Mouse (Mus musculus): ENCODE results near the gene Mtfmt. TPM values are rescaled to one million over a fixed set of nuclear protein-coding genes. Genes with fewer than 3 reads are reported as not detected.

Mtfmt gene
- polyA plus RNA-seq, 1 experiment from 2014 or later, result 25.3 TPM

- no peak overlapping the region for H3K4me3 ChIP-seq (replicated peaks)
- H3K27me3 ChIP-seq, result no peaks in the 10 kb centered on the region
- no peaks in the 10 kb centered on the region for H3K4me1 ChIP-seq
- H3K9ac ChIP-seq, result no peak overlapping the region
- H3K9me3 ChIP-seq (replicated peaks), result no peaks in the 10 kb centered on the region
- H3K27ac ChIP-seq, result no peak overlapping the region
- no peak overlapping the region for H3K4me2 ChIP-seq
- no peaks in the 10 kb centered on the region for H3K36me3 ChIP-seq
- no peak for ATAC-seq (replicated peaks; ENCODE audit: low FRiP score)
- WGBS, result 93% methylated on average over 2 of the region's 2 CpGs
Measured at GRCm38 (mm10) chr9:65405184-65405449, 30.5 kb upstream of the Mtfmt start.

GRCm38 (mm10) chr9:65407327-65407726, 28.3 kb upstream of the Mtfmt start:
- Histone ChIP-seq H3K27me3 (no peaks in the 10 kb centered on the region), H3K4me1 (no peaks in the 10 kb centered on the region), H3K27ac (no peak overlapping the region), H3K4me2 (no peak overlapping the region), H3K9ac (no peak overlapping the region), H3K36me3 (0 out of 2 replicates have a peak, but pooled peaks cover 8% of the 10 kb centered on the region), H3K4me3 (replicated peaks) (no peak overlapping the region), H3K9me3 (replicated peaks) (no peaks in the 10 kb centered on the region)
- 85% methylated on average over 5 of the region's 5 CpGs for WGBS
- ATAC-seq (replicated peaks; ENCODE audit: low FRiP score), result no peak

- H3K9ac ChIP-seq, result no peak overlapping the region
- no peak overlapping the region for H3K4me2 ChIP-seq
- no peaks in the 10 kb centered on the region for H3K9me3 ChIP-seq (replicated peaks)
- 71% methylated on average over 3 of the region's 3 CpGs for WGBS
- no peak for ATAC-seq (replicated peaks; ENCODE audit: low FRiP score)
- H3K27ac ChIP-seq, result no peak overlapping the region
- 0 out of 2 replicates have a peak, but pooled peaks cover 8% of the 10 kb centered on the region for H3K36me3 ChIP-seq
- no peak overlapping the region for H3K4me3 ChIP-seq (replicated peaks)
- no peaks in the 10 kb centered on the region for H3K4me1 ChIP-seq
- H3K27me3 ChIP-seq, result no peaks in the 10 kb centered on the region
Measured at GRCm38 (mm10) chr9:65407861-65408260, 27.7 kb upstream of the Mtfmt start.

- Histone ChIP-seq H3K4me1 (no peaks in the 10 kb centered on the region), H3K9ac (no peak overlapping the region), H3K9me3 (replicated peaks) (no peaks in the 10 kb centered on the region), H3K36me3 (0 out of 2 replicates have a peak, but pooled peaks cover 8% of the 10 kb centered on the region), H3K4me2 (no peak overlapping the region), H3K4me3 (replicated peaks) (no peak overlapping the region), H3K27me3 (no peaks in the 10 kb centered on the region), H3K27ac (no peak overlapping the region)
- 50% methylated on average over 5 of the region's 5 CpGs for WGBS
- ATAC-seq (replicated peaks; ENCODE audit: low FRiP score), result no peak
Measured at GRCm38 (mm10) chr9:65408871-65409295, 26.7 kb upstream of the Mtfmt start.

DNA sequence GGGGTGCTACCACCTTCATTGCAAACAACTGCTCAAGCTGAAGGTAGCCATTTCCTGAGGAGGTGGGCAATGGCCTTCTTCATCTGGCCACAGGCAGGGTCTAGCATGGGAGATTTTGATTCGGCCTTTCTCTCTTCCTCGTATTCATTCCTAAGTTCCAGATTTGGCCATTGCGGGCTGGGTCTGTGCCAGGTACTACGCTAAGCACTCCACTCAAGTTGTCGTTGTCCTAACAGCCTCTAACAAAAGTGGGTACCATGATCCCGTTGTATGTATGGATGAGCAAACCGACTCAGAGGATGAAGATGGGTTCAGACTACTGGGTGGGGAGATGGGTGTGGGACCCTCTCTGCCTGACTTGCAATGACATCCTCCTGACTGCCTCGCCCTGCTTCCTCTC, 25.2 kb upstream of the Mtfmt start:
- ATAC-seq (replicated peaks; ENCODE audit: low FRiP score), result no peak
- 92% methylated on average over 8 of the region's 8 CpGs for WGBS

GRCm38 (mm10) chr9:65411326-65411725, 24.3 kb upstream of the Mtfmt start:
- no peaks in the 10 kb centered on the region for H3K27me3 ChIP-seq
- H3K9me3 ChIP-seq (replicated peaks), result no peaks in the 10 kb centered on the region
- no peaks in the 10 kb centered on the region for H3K4me1 ChIP-seq
- no peak overlapping the region for H3K4me3 ChIP-seq (replicated peaks)
- 69% methylated on average over 3 of the region's 3 CpGs for WGBS
- H3K4me2 ChIP-seq, result no peak overlapping the region
- ATAC-seq (replicated peaks; ENCODE audit: low FRiP score), result no peak
- H3K27ac ChIP-seq, result no peak overlapping the region
- 0 out of 2 replicates have a peak, but pooled peaks cover 8% of the 10 kb centered on the region for H3K36me3 ChIP-seq
- H3K9ac ChIP-seq, result no peak overlapping the region

More for the DNA sequence above, 25.2 kb upstream of the Mtfmt start:
- Histone ChIP-seq H3K9me3 (replicated peaks) (no peaks in the 10 kb centered on the region), H3K27ac (no peak overlapping the region), H3K4me3 (replicated peaks) (no peak overlapping the region), H3K4me1 (no peaks in the 10 kb centered on the region), H3K9ac (no peak overlapping the region), H3K4me2 (no peak overlapping the region), H3K27me3 (no peaks in the 10 kb centered on the region), H3K36me3 (0 out of 2 replicates have a peak, but pooled peaks cover 8% of the 10 kb centered on the region)

- Histone ChIP-seq H3K9me3 (replicated peaks) (no peaks in the 10 kb centered on the region), H3K4me3 (replicated peaks) (no peak overlapping the region), H3K4me2 (no peak overlapping the region), H3K36me3 (no peaks in the 10 kb centered on the region), H3K27ac (no peak overlapping the region), H3K4me1 (no peaks in the 10 kb centered on the region), H3K9ac (no peak overlapping the region), H3K27me3 (no peaks in the 10 kb centered on the region)
- 26% methylated on average over 3 of the region's 3 CpGs for WGBS
- ATAC-seq (replicated peaks; ENCODE audit: low FRiP score), result no peak
Measured at GRCm38 (mm10) chr9:65417738-65418137, 17.8 kb upstream of the Mtfmt start.

GRCm38 (mm10) chr9:65419633-65420032, 15.9 kb upstream of the Mtfmt start:
- no peak overlapping the region for H3K4me3 ChIP-seq (replicated peaks)
- ATAC-seq (replicated peaks; ENCODE audit: low FRiP score), result no peak
- H3K4me2 ChIP-seq, result no peak overlapping the region
- no peaks in the 10 kb centered on the region for H3K4me1 ChIP-seq
- no peaks in the 10 kb centered on the region for H3K9me3 ChIP-seq (replicated peaks)
- no peak overlapping the region for H3K27ac ChIP-seq
- 69% methylated on average over 3 of the region's 3 CpGs for WGBS
- H3K27me3 ChIP-seq, result no peaks in the 10 kb centered on the region
- H3K9ac ChIP-seq, result no peak overlapping the region
- no peaks in the 10 kb centered on the region for H3K36me3 ChIP-seq

GRCm38 (mm10) chr9:65422760-65423501, 12.7 kb upstream of the Mtfmt start, which contains the start of gene Slc51b:
TSS of gene Slc51b (minus strand) at chr9:65422955.
- Histone ChIP-seq H3K9me3 (replicated peaks) (no peaks in the 10 kb centered on the region), H3K4me2 (no peak within 1 kb of the TSS)

GRCm38 (mm10) chr9:65424393-65424792, 11.2 kb upstream of the Mtfmt start:
- Histone ChIP-seq H3K36me3 (no peaks in the 10 kb centered on the region), H3K27me3 (no peaks in the 10 kb centered on the region), H3K4me1 (no peaks in the 10 kb centered on the region), H3K9me3 (replicated peaks) (no peaks in the 10 kb centered on the region), H3K4me3 (replicated peaks) (no peak overlapping the region), H3K27ac (no peak overlapping the region), H3K9ac (no peak overlapping the region), H3K4me2 (no peak overlapping the region)
- WGBS, result 30% methylated on average over 3 of the region's 3 CpGs
- no peak for ATAC-seq (replicated peaks; ENCODE audit: low FRiP score)

More at GRCm38 (mm10) chr9:65422760-65423501, 12.7 kb upstream of the Mtfmt start, which contains the start of gene Slc51b:
- ATAC-seq (replicated peaks; ENCODE audit: low FRiP score), result no peak
- peak within 1 kb of the TSS; percentile 59 for H3K27ac ChIP-seq
- no peaks in the 10 kb centered on the region for H3K36me3 ChIP-seq
- no peaks in the 10 kb centered on the region for H3K4me1 ChIP-seq
- no peak within 1 kb of the TSS for H3K4me3 ChIP-seq (replicated peaks)
- no peaks in the 10 kb centered on the region for H3K27me3 ChIP-seq
- 70% methylated on average over 11 of the region's 11 CpGs for WGBS
- no peak within 1 kb of the TSS for H3K9ac ChIP-seq

DNA sequence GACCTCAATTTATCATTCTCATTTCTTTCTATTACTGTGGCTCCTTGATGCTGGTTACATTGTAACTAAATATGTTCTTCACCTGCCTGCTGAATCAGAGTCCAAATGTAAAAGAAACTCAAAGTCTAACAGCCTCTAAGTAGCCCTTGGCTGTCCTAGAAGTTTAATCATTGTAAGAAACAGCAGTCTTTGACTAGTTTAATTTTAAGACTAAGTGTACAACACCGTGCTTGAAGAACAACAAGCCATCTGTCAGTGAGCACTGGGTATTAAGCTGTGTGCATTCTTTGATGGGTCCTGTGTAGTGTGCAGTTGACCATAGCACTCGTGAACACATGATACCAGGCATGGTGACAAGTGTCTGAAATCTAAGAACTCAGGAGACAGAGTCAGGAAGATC, 8.1 kb upstream of the Mtfmt start:
- 46% methylated on average over 2 of the region's 2 CpGs for WGBS

DNA sequence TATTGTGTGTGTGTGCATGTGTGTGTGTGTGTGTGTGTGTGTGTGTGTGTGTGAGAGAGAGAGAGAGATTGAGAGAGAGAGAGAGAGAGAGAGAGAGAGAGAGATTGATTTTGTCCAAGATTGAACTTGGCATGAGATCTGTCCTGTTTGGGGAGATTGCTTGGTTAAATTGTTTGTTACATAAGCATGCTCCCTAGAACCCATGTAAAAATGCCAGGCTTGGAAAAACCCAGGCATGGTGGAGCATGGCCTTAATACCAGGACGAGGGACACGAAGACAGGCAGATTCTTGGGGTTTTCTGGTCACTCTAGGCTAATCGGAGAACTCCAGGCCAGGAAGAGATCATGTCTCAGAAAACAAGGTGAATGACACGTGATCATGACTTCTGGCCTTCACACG, 7.6 kb upstream of the Mtfmt start:
- 83% methylated on average over 5 of the region's 5 CpGs for WGBS
- Histone ChIP-seq H3K4me2 (no peak overlapping the region), H3K27ac (peak overlapping the region; percentile 41; the same call in 1 of the 2 replicates), H3K4me3 (replicated peaks) (no peak overlapping the region), H3K4me1 (no peaks in the 10 kb centered on the region), H3K9ac (no peak overlapping the region), H3K36me3 (no peaks in the 10 kb centered on the region), H3K27me3 (no peaks in the 10 kb centered on the region), H3K9me3 (replicated peaks) (no peaks in the 10 kb centered on the region)
- no peak for ATAC-seq (replicated peaks; ENCODE audit: low FRiP score)

More for the DNA sequence above, 8.1 kb upstream of the Mtfmt start:
- no peak overlapping the region for H3K9ac ChIP-seq
- H3K4me1 ChIP-seq, result no peaks in the 10 kb centered on the region
- no peaks in the 10 kb centered on the region for H3K9me3 ChIP-seq (replicated peaks)
- H3K27ac ChIP-seq, result 0 out of 2 replicates have a peak overlapping the region, but pooled peaks have one; percentile 41
- no peak overlapping the region for H3K4me3 ChIP-seq (replicated peaks)
- no peaks in the 10 kb centered on the region for H3K36me3 ChIP-seq
- H3K4me2 ChIP-seq, result no peak overlapping the region
- no peaks in the 10 kb centered on the region for H3K27me3 ChIP-seq
- ATAC-seq (replicated peaks; ENCODE audit: low FRiP score), result peak; percentile 49

- no peak overlapping the region for H3K27ac ChIP-seq
- H3K4me2 ChIP-seq, result no peak overlapping the region
- no peak overlapping the region for H3K9ac ChIP-seq
- no peaks in the 10 kb centered on the region for H3K9me3 ChIP-seq (replicated peaks)
- H3K4me1 ChIP-seq, result no peaks in the 10 kb centered on the region
- no peaks in the 10 kb centered on the region for H3K27me3 ChIP-seq
- no peak overlapping the region for H3K4me3 ChIP-seq (replicated peaks)
- no peak for ATAC-seq (replicated peaks; ENCODE audit: low FRiP score)
- no peaks in the 10 kb centered on the region for H3K36me3 ChIP-seq
Measured at GRCm38 (mm10) chr9:65430401-65430800, 5.2 kb upstream of the Mtfmt start.
